Mouse (Mus musculus) forebrain, postnatal 0 days (tissue): Measurements from ENCODE around the gene Egln3. TPM values are rescaled to one million over a fixed set of nuclear protein-coding genes. Genes with fewer than 3 reads are reported as not detected.

ENCODE experiments used
- ATAC-seq: fragments of 200-750 bp; cut with Nextera tagmentation; 2 replicates; pipeline ENCODE4 v1.8.0; 2017; ENCODE audit warnings: mild to moderate bottlenecking, moderate library complexity
- DNase-seq: peaks from one replicate; pipeline ENCODE4 v3.0.0-alpha.2; 2015
- H3K27ac ChIP-seq: fragments of 300-500 bp; sonication (generic); 2 replicates; pipeline ENCODE4 v1.5.1; 2014; ENCODE audit warnings: low read depth, mild to moderate bottlenecking, antibody characterized with exemption, low read length, moderate library complexity, mixed read lengths
- H3K27me3 ChIP-seq: fragments of 300-500 bp; sonication (generic); 2 replicates; pipeline ENCODE4 v1.6.1; 2014; ENCODE audit warnings: mild to moderate bottlenecking, low read length, mixed read lengths; ENCODE audit not compliant: insufficient read depth
- H3K36me3 ChIP-seq: fragments of 300-500 bp; sonication (generic); 2 replicates; pipeline ENCODE4 v1.6.1; 2014; ENCODE audit warnings: mild to moderate bottlenecking, moderate library complexity; ENCODE audit not compliant: insufficient read depth
- H3K4me1 ChIP-seq: fragments of 300-500 bp; sonication (generic); 2 replicates; pipeline ENCODE4 v1.6.1; 2014; ENCODE audit warnings: antibody characterized with exemption; ENCODE audit not compliant: insufficient read depth
- H3K4me2 ChIP-seq: fragments of 300-500 bp; sonication (generic); 2 replicates; pipeline ENCODE4 v1.6.1; 2014; ENCODE audit warnings: low read depth, mild to moderate bottlenecking, moderate library complexity
- H3K4me3 ChIP-seq: fragments of 300-500 bp; sonication (generic); 2 replicates; pipeline ENCODE4 v1.5.1; 2014; ENCODE audit warnings: low read depth, low read length, mixed read lengths
- H3K9ac ChIP-seq: fragments of 300-500 bp; sonication (generic); 2 replicates; pipeline ENCODE4 v1.6.1; 2014; ENCODE audit warnings: mild to moderate bottlenecking
- H3K9me3 ChIP-seq: fragments of 300-500 bp; sonication (generic); 2 replicates; pipeline ENCODE4 v1.6.1; 2016; ENCODE audit warnings: low read length
- CTCF ChIP-seq: sonication (generic); IDR thresholded peaks from 2 replicates; pipeline ENCODE4 v1.5.1; 2016; ENCODE audit warnings: antibody characterized with exemption, control low read depth, low read depth
- WGBS: fragments of 180-500 bp; shearing (Covaris S2); extraction: QIAGEN DNeasy Blood & Tissue Kit; methylation state at CpG from one replicate; pipeline ENCODE4 v1.1.7; 2014; 5-methylcytosine and 5-hydroxymethylcytosine counted together
- polyA plus RNA-seq: library from polyadenylated mRNA; unstranded; fragments of >200 nt; fragmentation: Nextera tagmentation; extraction: Ambion mirVana; gene quantifications from 2 replicates; pipeline ENCODE4 v1.2.1, GENCODE M21; 2015
- total RNA-seq: library from RNA; depleted of rRNA; stranded (reverse); fragments of >200 nt; gene quantifications from 2 replicates; pipeline ENCODE4 v1.2.3, GENCODE M21; 2014; rRNA removed

Gene Egln3
- total RNA-seq (8.6 and 11.8 TPM in 2 replicates), polyA plus RNA-seq (5.2 and 5.6 TPM in 2 replicates)

DNA sequence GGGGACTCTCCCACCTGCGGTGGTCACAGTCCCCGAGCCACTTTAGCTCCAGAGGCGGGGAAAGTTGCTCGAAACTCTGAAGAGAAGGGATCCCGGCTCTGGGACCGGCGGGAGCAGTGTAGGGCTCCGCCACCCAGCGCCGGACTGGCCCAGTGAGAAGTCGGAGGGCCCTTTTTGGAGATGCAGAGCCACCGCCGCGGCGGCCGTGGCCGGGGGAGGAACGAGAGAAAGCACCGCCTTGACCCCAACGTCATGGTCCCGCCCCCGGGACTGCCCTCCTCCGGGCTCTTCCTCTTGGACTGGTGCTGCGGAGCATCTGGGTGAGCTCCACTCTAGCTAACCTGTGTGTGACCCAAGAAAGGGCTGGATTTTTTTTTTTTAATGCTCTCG is at the start of gene Egln3:
TSS of gene Egln3 (minus strand) at position 205 of the 390 bp plus-strand sequence.
- Histone ChIP-seq H3K4me3 (peak within 1 kb of the TSS; percentile 53), H3K27ac (no peak within 1 kb of the TSS), H3K9me3 (no peaks in the 10 kb centered on the region), H3K4me2 (peak within 1 kb of the TSS; percentile 99), H3K36me3 (no peaks in the 10 kb centered on the region), H3K27me3 (peaks cover 6% of the 10 kb centered on the region; the same call in 1 of the 2 replicates), H3K4me1 (no peaks in the 10 kb centered on the region), H3K9ac (peak within 1 kb of the TSS; percentile 51)
- DNase-seq (peak; percentile 62), ATAC-seq (peak; percentile 81)
- 1% methylated on average over 25 of the region's 25 CpGs for WGBS
- no peak for TF ChIP-seq CTCF

DNA sequence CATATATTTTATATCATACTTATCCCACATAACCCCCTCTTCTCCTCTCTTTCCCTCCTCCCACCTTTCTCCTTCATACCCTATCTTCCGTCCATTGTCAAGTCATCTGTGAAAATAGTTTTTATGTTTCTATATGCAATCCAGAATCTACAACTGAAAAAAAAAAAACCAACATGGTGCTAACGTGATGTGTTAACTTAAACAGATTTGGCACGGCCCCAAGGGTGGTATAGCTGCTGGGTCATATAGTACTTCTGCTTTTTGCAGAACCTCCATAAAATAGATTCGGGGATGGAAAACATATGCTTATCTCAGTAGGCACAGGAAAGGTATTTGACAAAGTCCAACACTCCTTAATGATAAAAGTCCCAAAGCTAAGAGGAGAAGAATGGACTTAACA is 49.8 kb upstream of the Egln3 start:
- Histone ChIP-seq H3K4me1 (no peaks in the 10 kb centered on the region), H3K27me3 (no peaks in the 10 kb centered on the region), H3K4me2 (no peak overlapping the region), H3K27ac (no peak overlapping the region), H3K4me3 (no peak overlapping the region), H3K9ac (no peak overlapping the region), H3K36me3 (no peaks in the 10 kb centered on the region), H3K9me3 (no peaks in the 10 kb centered on the region)
- ATAC-seq (no peak), DNase-seq (no peak)
- no peak for TF ChIP-seq CTCF
- WGBS, result 88% methylated on average over 4 of the region's 4 CpGs

DNA sequence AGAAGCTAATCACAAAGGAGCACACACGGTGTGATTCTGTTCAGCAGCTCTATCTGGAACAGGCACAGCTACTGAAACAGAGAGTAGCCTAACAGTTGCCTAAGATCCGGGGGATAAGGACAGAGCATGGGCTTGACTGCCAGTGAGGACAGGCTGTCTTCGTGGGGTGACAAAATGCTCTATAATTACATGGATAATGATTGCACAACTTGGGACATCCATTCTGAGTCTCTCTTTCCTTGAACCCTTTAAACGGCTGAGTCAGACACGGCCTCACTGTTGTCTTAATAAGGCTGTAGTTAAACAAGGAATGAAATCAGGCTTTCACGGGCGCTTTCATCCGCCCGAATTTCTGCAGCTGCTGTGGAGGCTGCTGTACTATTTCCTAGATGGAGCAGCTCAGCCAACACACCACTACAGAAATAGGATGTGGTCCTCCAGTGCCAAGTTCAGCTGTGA is 48.3 kb upstream of the Egln3 start:
- H3K9me3 ChIP-seq, result no peaks in the 10 kb centered on the region
- WGBS, result 56% methylated on average over 9 of the region's 9 CpGs
- no peak for TF ChIP-seq CTCF
- H3K27me3 ChIP-seq, result no peaks in the 10 kb centered on the region
- H3K36me3 ChIP-seq, result no peaks in the 10 kb centered on the region
- no peak overlapping the region for H3K27ac ChIP-seq
- no peaks in the 10 kb centered on the region for H3K4me1 ChIP-seq
- H3K4me3 ChIP-seq, result no peak overlapping the region
- DNase-seq (no peak), ATAC-seq (peak; percentile 40)
- no peak overlapping the region for H3K9ac ChIP-seq
- no peak overlapping the region for H3K4me2 ChIP-seq

DNA sequence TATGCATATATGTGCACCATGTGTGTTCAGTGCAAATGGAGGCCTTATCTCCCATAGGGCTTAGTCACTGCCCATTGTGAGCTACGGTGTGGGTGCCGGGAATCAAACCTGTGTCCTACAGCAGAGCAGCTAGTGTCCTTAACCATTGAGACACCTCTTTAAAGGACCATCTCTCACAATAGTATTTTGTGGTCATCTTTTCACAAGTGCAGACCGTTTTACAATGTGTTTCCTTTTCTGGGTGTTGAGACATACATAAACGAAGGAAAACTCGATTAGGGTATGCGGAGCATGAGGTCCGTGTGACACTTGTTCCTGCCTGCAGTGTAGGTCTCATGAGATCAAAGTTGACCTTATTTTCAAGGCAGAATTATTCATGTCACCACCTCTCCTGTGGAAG is 44.2 kb upstream of the Egln3 start:
- no peak overlapping the region for H3K4me2 ChIP-seq
- WGBS, result 91% methylated on average over 7 of the region's 7 CpGs
- H3K36me3 ChIP-seq, result no peaks in the 10 kb centered on the region
- DNase-seq (no peak), ATAC-seq (no peak)
- TF ChIP-seq CTCF, result no peak
- no peak overlapping the region for H3K4me3 ChIP-seq
- H3K9me3 ChIP-seq, result no peaks in the 10 kb centered on the region
- H3K9ac ChIP-seq, result no peak overlapping the region
- H3K27ac ChIP-seq, result no peak overlapping the region
- no peaks in the 10 kb centered on the region for H3K27me3 ChIP-seq
- no peaks in the 10 kb centered on the region for H3K4me1 ChIP-seq

DNA sequence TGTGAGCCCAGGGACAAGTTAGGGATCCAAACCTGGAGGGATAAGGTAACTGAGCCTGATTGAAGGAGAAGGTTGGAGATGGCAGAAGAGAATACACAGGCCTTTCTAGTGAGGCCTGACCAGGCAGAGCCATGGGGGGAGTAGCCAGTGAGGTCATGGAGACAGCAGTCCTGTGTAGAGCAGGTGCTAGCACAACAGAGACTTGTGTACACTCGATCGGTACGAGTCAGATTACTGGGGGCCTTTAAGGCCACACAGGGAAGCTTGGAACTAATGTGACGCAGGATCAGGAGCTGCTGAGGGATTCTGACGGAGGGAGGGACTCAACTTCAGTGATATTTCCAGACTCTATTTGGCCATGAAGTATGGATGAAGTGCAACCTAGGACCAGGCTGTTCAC is 39.5 kb upstream of the Egln3 start:
- DNase-seq, result no peak
- no peak for TF ChIP-seq CTCF
- 83% methylated on average over 5 of the region's 5 CpGs for WGBS
- Histone ChIP-seq H3K4me2 (no peak overlapping the region), H3K4me3 (no peak overlapping the region), H3K4me1 (no peaks in the 10 kb centered on the region), H3K9ac (no peak overlapping the region), H3K9me3 (no peaks in the 10 kb centered on the region), H3K27me3 (no peaks in the 10 kb centered on the region), H3K36me3 (no peaks in the 10 kb centered on the region), H3K27ac (no peak overlapping the region)
- ATAC-seq, result no peak

DNA sequence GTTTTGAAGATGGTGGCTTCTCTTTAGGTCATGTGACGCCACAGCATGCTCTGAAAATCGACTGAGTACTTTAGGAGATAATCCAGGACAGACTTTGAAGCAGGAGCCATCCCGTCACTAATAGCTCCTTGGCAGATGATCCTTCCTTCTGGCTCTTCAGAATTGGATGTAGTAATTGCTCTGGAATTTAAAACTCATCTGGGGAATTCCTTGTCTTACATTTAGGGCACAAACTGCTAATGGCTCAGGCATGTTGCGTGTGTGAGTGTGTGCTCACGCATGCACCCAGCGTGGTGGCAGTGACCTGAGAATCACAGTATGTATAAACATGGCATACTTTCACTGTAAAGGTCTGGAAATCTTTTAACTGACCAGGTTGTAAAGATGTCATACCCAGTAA is 38.3 kb upstream of the Egln3 start:
- H3K4me3 ChIP-seq, result no peak overlapping the region
- no peaks in the 10 kb centered on the region for H3K4me1 ChIP-seq
- no peak overlapping the region for H3K4me2 ChIP-seq
- no peak for DNase-seq
- no peaks in the 10 kb centered on the region for H3K9me3 ChIP-seq
- H3K27ac ChIP-seq, result no peak overlapping the region
- no peaks in the 10 kb centered on the region for H3K36me3 ChIP-seq
- no peak for ATAC-seq
- no peaks in the 10 kb centered on the region for H3K27me3 ChIP-seq
- 81% methylated on average over 6 of the region's 6 CpGs for WGBS
- no peak for TF ChIP-seq CTCF
- no peak overlapping the region for H3K9ac ChIP-seq

DNA sequence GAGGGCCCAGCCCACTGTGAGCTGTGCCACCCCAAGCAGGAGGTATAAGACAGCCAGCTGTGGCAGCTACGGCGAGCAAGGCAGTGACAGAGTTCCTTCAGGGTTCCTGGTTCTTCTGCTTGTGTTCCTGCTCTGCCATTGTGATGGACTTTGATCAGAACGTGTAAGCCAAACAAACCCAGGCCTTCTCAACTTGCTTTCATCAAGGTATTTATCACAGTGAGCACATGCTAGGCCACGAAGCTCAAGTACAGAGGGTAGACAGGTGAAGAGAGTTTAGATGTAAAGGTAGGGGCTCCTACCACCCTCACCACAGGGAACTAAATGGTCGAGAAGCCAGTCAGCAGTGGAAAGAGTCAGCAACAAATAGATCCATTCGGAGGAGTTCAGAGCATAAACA is 30.1 kb upstream of the Egln3 start:
- ATAC-seq (no peak), DNase-seq (no peak)
- H3K36me3 ChIP-seq, result no peaks in the 10 kb centered on the region
- TF ChIP-seq CTCF, result no peak
- WGBS, result 91% methylated on average over 6 of the region's 6 CpGs
- no peak overlapping the region for H3K4me3 ChIP-seq
- no peaks in the 10 kb centered on the region for H3K27me3 ChIP-seq
- H3K9ac ChIP-seq, result no peak overlapping the region
- H3K27ac ChIP-seq, result no peak overlapping the region
- H3K4me2 ChIP-seq, result no peak overlapping the region
- no peaks in the 10 kb centered on the region for H3K4me1 ChIP-seq
- no peaks in the 10 kb centered on the region for H3K9me3 ChIP-seq
